Mouse (Mus musculus): ENCODE measurements at regions not wholly inside any gene's neighbourhood (a gene's known extent, or its start where the extent isn't known, plus 50 kb on each side); places are given as distances from the start of the nearest gene placed in this dataset.

GRCm38 (mm10) chr12:51058104-51058503 lies 289.8 kb upstream of the G2e3 start:
- H3K4me2 ChIP-seq (ENCODE audit: low read depth), result no peak overlapping the region

GRCm38 (mm10) chr12:51047116-51047515 lies 300.7 kb upstream of the G2e3 start:
- TF ChIP-seq CTCF (IDR thresholded peaks at IDR 0.05; ENCODE audit: low read depth) (no peak), EP300 (IDR thresholded peaks at IDR 0.05; ENCODE audit: low read depth) (no peak)
- Histone ChIP-seq H3K9me3 (ENCODE audit: control insufficient read depth, low read length) (no peaks in the 10 kb centered on the region), H3K27ac (no peak overlapping the region), H3K4me1 (replicated peaks; ENCODE audit: control insufficient read depth in 2 of 2, insufficient read depth in 2 of 2, low read length in 1 of 2) (no peaks in the 10 kb centered on the region), H3K36me3 (replicated peaks; ENCODE audit: control insufficient read depth, insufficient read depth, low read depth) (no peaks in the 10 kb centered on the region), H3K9ac (replicated peaks) (no peak overlapping the region), H3K27me3 (ENCODE audit: control insufficient read depth, insufficient read depth, low read length) (no peaks in the 10 kb centered on the region), H3K4me3 (ENCODE audit: insufficient read depth in 1 of 2, low read depth in 2 of 2, low read length in 2 of 2) (no peak overlapping the region), H3K4me2 (ENCODE audit: low read depth) (no peak overlapping the region)
- DNase-seq (ENCODE audit: low read depth in 3 of 3, low spot score in 3 of 3), result no peak
- ATAC-seq (ENCODE audit: insufficient read depth), result no peak
- 40% methylated on average over 7 of the region's 7 CpGs for WGBS (ENCODE audit: insufficient replicate concordance)

More at GRCm38 (mm10) chr12:51058104-51058503, 289.8 kb upstream of the G2e3 start:
- H3K9ac ChIP-seq (replicated peaks), result no peak overlapping the region
- H3K9me3 ChIP-seq (ENCODE audit: control insufficient read depth, low read length), result no peaks in the 10 kb centered on the region
- WGBS (ENCODE audit: insufficient replicate concordance), result 37% methylated on average over 10 of the region's 10 CpGs
- H3K4me1 ChIP-seq (replicated peaks; ENCODE audit: control insufficient read depth in 2 of 2, insufficient read depth in 2 of 2, low read length in 1 of 2), result no peaks in the 10 kb centered on the region
- DNase-seq (ENCODE audit: low read depth in 3 of 3, low spot score in 3 of 3) (no peak), ATAC-seq (ENCODE audit: insufficient read depth) (no peak)
- H3K27me3 ChIP-seq (ENCODE audit: control insufficient read depth, insufficient read depth, low read length), result no peaks in the 10 kb centered on the region
- no peak overlapping the region for H3K4me3 ChIP-seq (ENCODE audit: insufficient read depth in 1 of 2, low read depth in 2 of 2, low read length in 2 of 2)
- no peak overlapping the region for H3K27ac ChIP-seq
- no peaks in the 10 kb centered on the region for H3K36me3 ChIP-seq (replicated peaks; ENCODE audit: control insufficient read depth, insufficient read depth, low read depth)
- TF ChIP-seq CTCF (IDR thresholded peaks at IDR 0.05; ENCODE audit: low read depth) (no peak), EP300 (IDR thresholded peaks at IDR 0.05; ENCODE audit: low read depth) (no peak)

- H3K9ac ChIP-seq (replicated peaks), result no peak overlapping the region
- ATAC-seq (ENCODE audit: insufficient read depth) (no peak), DNase-seq (ENCODE audit: low read depth in 3 of 3, low spot score in 3 of 3) (no peak)
- no peak overlapping the region for H3K27ac ChIP-seq
- H3K27me3 ChIP-seq (ENCODE audit: control insufficient read depth, insufficient read depth, low read length), result no peaks in the 10 kb centered on the region
- no peak for TF ChIP-seq EP300 (IDR thresholded peaks at IDR 0.05; ENCODE audit: low read depth)
- no peak for TF ChIP-seq CTCF (IDR thresholded peaks at IDR 0.05; ENCODE audit: low read depth)
- no peak overlapping the region for H3K4me2 ChIP-seq (ENCODE audit: low read depth)
- no peaks in the 10 kb centered on the region for H3K36me3 ChIP-seq (replicated peaks; ENCODE audit: control insufficient read depth, insufficient read depth, low read depth)
- no peak overlapping the region for H3K4me3 ChIP-seq (ENCODE audit: insufficient read depth in 1 of 2, low read depth in 2 of 2, low read length in 2 of 2)
- H3K4me1 ChIP-seq (replicated peaks; ENCODE audit: control insufficient read depth in 2 of 2, insufficient read depth in 2 of 2, low read length in 1 of 2), result no peaks in the 10 kb centered on the region
- H3K9me3 ChIP-seq (ENCODE audit: control insufficient read depth, low read length), result no peaks in the 10 kb centered on the region
- 29% methylated on average over 9 of the region's 9 CpGs for WGBS (ENCODE audit: insufficient replicate concordance)
These were observed 302.4 kb upstream of the G2e3 start for GRCm38 (mm10) chr12:51045437-51045836.

DNA sequence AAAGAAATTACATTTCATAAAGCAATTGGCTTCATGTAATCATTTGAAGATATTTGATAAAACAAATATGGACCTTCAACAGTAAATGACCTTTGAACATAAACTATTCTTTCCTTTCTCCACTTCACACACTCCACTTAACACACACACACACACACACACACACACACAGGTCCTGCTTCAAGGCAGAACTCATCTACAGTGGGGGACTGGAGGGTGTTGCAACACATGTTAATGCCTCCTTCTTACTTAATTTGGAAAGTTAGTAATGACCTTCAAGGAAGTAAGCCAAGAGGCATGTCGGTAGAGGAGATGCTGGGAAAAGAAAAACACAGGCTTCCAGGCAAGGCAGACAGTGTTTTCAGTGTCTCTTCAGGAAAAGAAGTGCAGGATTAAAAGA lies 302.8 kb upstream of the G2e3 start:
- ATAC-seq (ENCODE audit: insufficient read depth), result no peak
- H3K4me3 ChIP-seq (ENCODE audit: insufficient read depth in 1 of 2, low read depth in 2 of 2, low read length in 2 of 2), result no peak overlapping the region
- no peak overlapping the region for H3K27ac ChIP-seq
- no peaks in the 10 kb centered on the region for H3K4me1 ChIP-seq (replicated peaks; ENCODE audit: control insufficient read depth in 2 of 2, insufficient read depth in 2 of 2, low read length in 1 of 2)
- no peak overlapping the region for H3K9ac ChIP-seq (replicated peaks)
- no peak for DNase-seq (ENCODE audit: low read depth in 3 of 3, low spot score in 3 of 3)
- no peaks in the 10 kb centered on the region for H3K9me3 ChIP-seq (ENCODE audit: control insufficient read depth, low read length)
- H3K4me2 ChIP-seq (ENCODE audit: low read depth), result no peak overlapping the region
- H3K27me3 ChIP-seq (ENCODE audit: control insufficient read depth, insufficient read depth, low read length), result no peaks in the 10 kb centered on the region
- no peak for TF ChIP-seq EP300 (IDR thresholded peaks at IDR 0.05; ENCODE audit: low read depth)
- no peak for TF ChIP-seq CTCF (IDR thresholded peaks at IDR 0.05; ENCODE audit: low read depth)
- no peaks in the 10 kb centered on the region for H3K36me3 ChIP-seq (replicated peaks; ENCODE audit: control insufficient read depth, insufficient read depth, low read depth)
- WGBS (ENCODE audit: insufficient replicate concordance), result 37% methylated on average over 1 of the region's 1 CpGs

DNA sequence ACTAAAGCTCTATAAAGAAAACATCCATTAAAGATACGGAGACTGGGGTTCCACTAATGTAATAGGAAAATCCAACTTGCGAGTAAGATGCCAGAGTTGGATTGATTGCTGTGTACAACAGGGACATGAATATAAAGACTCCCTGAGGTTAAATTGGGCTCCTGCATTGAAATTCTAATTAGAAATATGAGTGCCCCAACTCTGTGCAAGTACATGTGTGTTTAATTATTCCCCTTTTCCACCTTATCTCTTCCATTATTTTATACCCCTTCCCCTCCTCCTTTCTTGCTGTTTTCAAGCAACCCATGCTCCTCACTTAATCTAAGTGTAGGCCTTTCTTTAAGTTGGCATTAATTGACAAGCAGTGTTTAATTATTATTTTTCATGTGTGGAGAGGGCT lies 315.7 kb upstream of the G2e3 start:
- Histone ChIP-seq H3K27ac (no peak overlapping the region), H3K4me3 (ENCODE audit: insufficient read depth in 1 of 2, low read depth in 2 of 2, low read length in 2 of 2) (no peak overlapping the region), H3K9ac (replicated peaks) (no peak overlapping the region), H3K27me3 (ENCODE audit: control insufficient read depth, insufficient read depth, low read length) (no peaks in the 10 kb centered on the region), H3K36me3 (replicated peaks; ENCODE audit: control insufficient read depth, insufficient read depth, low read depth) (no peaks in the 10 kb centered on the region), H3K4me1 (replicated peaks; ENCODE audit: control insufficient read depth in 2 of 2, insufficient read depth in 2 of 2, low read length in 1 of 2) (no peaks in the 10 kb centered on the region), H3K9me3 (ENCODE audit: control insufficient read depth, low read length) (no peaks in the 10 kb centered on the region), H3K4me2 (ENCODE audit: low read depth) (no peak overlapping the region)
- 56% methylated on average over 2 of the region's 2 CpGs for WGBS (ENCODE audit: insufficient replicate concordance)
- DNase-seq (ENCODE audit: low read depth in 3 of 3, low spot score in 3 of 3), result no peak
- no peak for ATAC-seq (ENCODE audit: insufficient read depth)
- TF ChIP-seq EP300 (IDR thresholded peaks at IDR 0.05; ENCODE audit: low read depth) (no peak), CTCF (IDR thresholded peaks at IDR 0.05; ENCODE audit: low read depth) (no peak)

Measured in liver, embryonic 14.5 days (tissue).